Mouse (Mus musculus): ENCODE results near the gene Fth1. TPM values are rescaled to one million over a fixed set of nuclear protein-coding genes. Genes with fewer than 3 reads are reported as not detected.
A peak's percentile ranks its signal among the peaks of the same experiment; 100 is the strongest.

Fth1 gene
- polyA plus RNA-seq, 1 experiment from 2014 or later = 1,798 TPM

- no peak overlapping the region for H3K4me2 ChIP-seq
- ATAC-seq (ENCODE audit: low FRiP score) = no peak
- H3K9me3 ChIP-seq (replicated peaks) = no peaks in the 10 kb centered on the region
- H3K4me3 ChIP-seq (replicated peaks) = no peak overlapping the region
- no peak overlapping the region for H3K27ac ChIP-seq (replicated peaks)
- H3K9ac ChIP-seq (replicated peaks) = no peak overlapping the region
- no peaks in the 10 kb centered on the region for H3K27me3 ChIP-seq (replicated peaks)
- 95% methylated on average over 6 of the region's 6 CpGs for WGBS
- H3K4me1 ChIP-seq = peaks cover 29% of the 10 kb centered on the region
- H3K36me3 ChIP-seq = peaks cover 21% of the 10 kb centered on the region
Observed at GRCm38 (mm10) chr19:9985190-9985899, 4.9 kb downstream of the Fth1 start.

- H3K27me3 ChIP-seq (replicated peaks) = no peaks in the 10 kb centered on the region
Observed at GRCm38 (mm10) chr19:9985900-9986421, 5.6 kb downstream of the Fth1 start.

GRCm38 (mm10) chr19:9987192-9987591, 6.8 kb downstream of the Fth1 start:
- H3K36me3 ChIP-seq = peaks cover 21% of the 10 kb centered on the region
- peaks cover 17% of the 10 kb centered on the region for H3K4me1 ChIP-seq
- no peaks in the 10 kb centered on the region for H3K9me3 ChIP-seq (replicated peaks)
- WGBS = 57% methylated on average over 6 of the region's 6 CpGs
- H3K27me3 ChIP-seq (replicated peaks) = no peaks in the 10 kb centered on the region
- ATAC-seq (ENCODE audit: low FRiP score) = no peak
- no peak overlapping the region for H3K4me3 ChIP-seq (replicated peaks)
- no peak overlapping the region for H3K9ac ChIP-seq (replicated peaks)
- H3K4me2 ChIP-seq = no peak overlapping the region
- no peak overlapping the region for H3K27ac ChIP-seq (replicated peaks)

More at GRCm38 (mm10) chr19:9985900-9986421, 5.6 kb downstream of the Fth1 start:
- Histone ChIP-seq H3K4me1 (peaks cover 29% of the 10 kb centered on the region), H3K4me2 (no peak overlapping the region), H3K9me3 (replicated peaks) (no peaks in the 10 kb centered on the region), H3K27ac (replicated peaks) (no peak overlapping the region), H3K36me3 (peaks cover 21% of the 10 kb centered on the region), H3K9ac (replicated peaks) (no peak overlapping the region), H3K4me3 (replicated peaks) (no peak overlapping the region)
- no peak for ATAC-seq (ENCODE audit: low FRiP score)
- 91% methylated on average over 2 of the region's 2 CpGs for WGBS

GRCm38 (mm10) chr19:9987593-9987992, 7.2 kb downstream of the Fth1 start:
- peaks cover 21% of the 10 kb centered on the region for H3K36me3 ChIP-seq
- peaks cover 17% of the 10 kb centered on the region for H3K4me1 ChIP-seq
- no peaks in the 10 kb centered on the region for H3K9me3 ChIP-seq (replicated peaks)
- no peak overlapping the region for H3K4me2 ChIP-seq
- H3K9ac ChIP-seq (replicated peaks) = no peak overlapping the region
- H3K4me3 ChIP-seq (replicated peaks) = no peak overlapping the region
- no peaks in the 10 kb centered on the region for H3K27me3 ChIP-seq (replicated peaks)
- H3K27ac ChIP-seq (replicated peaks) = no peak overlapping the region
- no peak for ATAC-seq (ENCODE audit: low FRiP score)

- WGBS = 71% methylated on average over 17 of the region's 17 CpGs
- no peak overlapping the region for H3K4me3 ChIP-seq (replicated peaks)
- H3K27me3 ChIP-seq (replicated peaks) = no peaks in the 10 kb centered on the region
- no peak overlapping the region for H3K27ac ChIP-seq (replicated peaks)
- no peak overlapping the region for H3K9ac ChIP-seq (replicated peaks)
- peaks cover 14% of the 10 kb centered on the region for H3K4me1 ChIP-seq
- ATAC-seq (ENCODE audit: low FRiP score) = no peak
- no peak overlapping the region for H3K4me2 ChIP-seq
- no peaks in the 10 kb centered on the region for H3K9me3 ChIP-seq (replicated peaks)
- H3K36me3 ChIP-seq = peaks cover 19% of the 10 kb centered on the region
Observed at GRCm38 (mm10) chr19:9989171-9989883, 8.9 kb downstream of the Fth1 start.

GRCm38 (mm10) chr19:9989884-9990256, 9.5 kb downstream of the Fth1 start:
- H3K27me3 ChIP-seq (replicated peaks) = no peaks in the 10 kb centered on the region
- H3K36me3 ChIP-seq = peaks cover 13% of the 10 kb centered on the region
- H3K27ac ChIP-seq (replicated peaks) = no peak overlapping the region
- ATAC-seq (ENCODE audit: low FRiP score) = no peak
- no peak overlapping the region for H3K4me3 ChIP-seq (replicated peaks)
- no peak overlapping the region for H3K4me2 ChIP-seq
- no peak overlapping the region for H3K9ac ChIP-seq (replicated peaks)
- peaks cover 10% of the 10 kb centered on the region for H3K4me1 ChIP-seq
- H3K9me3 ChIP-seq (replicated peaks) = no peaks in the 10 kb centered on the region

- H3K4me1 ChIP-seq = peaks cover 10% of the 10 kb centered on the region
Observed at GRCm38 (mm10) chr19:9991304-9991703, 10.9 kb downstream of the Fth1 start.

GRCm38 (mm10) chr19:9992011-9992958, 11.9 kb downstream of the Fth1 start:
- 50% methylated on average over 26 of the region's 26 CpGs for WGBS
- Histone ChIP-seq H3K4me3 (replicated peaks) (peak overlapping the region; percentile 31), H3K9ac (replicated peaks) (peak overlapping the region; percentile 23; the same call in 1 of the 2 replicates), H3K9me3 (replicated peaks) (no peaks in the 10 kb centered on the region), H3K4me2 (peak overlapping the region; percentile 54), H3K36me3 (no peaks in the 10 kb centered on the region), H3K27me3 (replicated peaks) (no peaks in the 10 kb centered on the region), H3K4me1 (peaks cover 10% of the 10 kb centered on the region), H3K27ac (replicated peaks) (0 out of 2 replicates have a peak overlapping the region, but pooled peaks have one; percentile 33)
- peak; percentile 72 for ATAC-seq (ENCODE audit: low FRiP score)

More at GRCm38 (mm10) chr19:9991304-9991703, 10.9 kb downstream of the Fth1 start:
- H3K4me3 ChIP-seq (replicated peaks) = no peak overlapping the region
- no peaks in the 10 kb centered on the region; the same call in 1 of the 2 replicates for H3K36me3 ChIP-seq
- H3K4me2 ChIP-seq = no peak overlapping the region
- no peaks in the 10 kb centered on the region for H3K9me3 ChIP-seq (replicated peaks)
- no peak for ATAC-seq (ENCODE audit: low FRiP score)
- 31% methylated on average over 5 of the region's 5 CpGs for WGBS
- no peak overlapping the region for H3K9ac ChIP-seq (replicated peaks)
- no peaks in the 10 kb centered on the region for H3K27me3 ChIP-seq (replicated peaks)
- H3K27ac ChIP-seq (replicated peaks) = no peak overlapping the region

GRCm38 (mm10) chr19:9993036-9993656, 12.7 kb downstream of the Fth1 start:
- 0 out of 2 replicates have a peak overlapping the region, but pooled peaks have one; percentile 33 for H3K27ac ChIP-seq (replicated peaks)
- H3K9me3 ChIP-seq (replicated peaks) = no peaks in the 10 kb centered on the region
- no peaks in the 10 kb centered on the region for H3K36me3 ChIP-seq
- ATAC-seq (ENCODE audit: low FRiP score) = peak; percentile 91
- H3K27me3 ChIP-seq (replicated peaks) = no peaks in the 10 kb centered on the region
- H3K4me3 ChIP-seq (replicated peaks) = peak overlapping the region; percentile 31
- peaks cover 10% of the 10 kb centered on the region for H3K4me1 ChIP-seq
- peak overlapping the region; percentile 54 for H3K4me2 ChIP-seq
- 9% methylated on average over 17 of the region's 17 CpGs for WGBS
- peak overlapping the region; percentile 23; the same call in 1 of the 2 replicates for H3K9ac ChIP-seq (replicated peaks)

- Histone ChIP-seq H3K4me1 (peaks cover 10% of the 10 kb centered on the region), H3K4me3 (replicated peaks) (no peak overlapping the region), H3K27me3 (replicated peaks) (no peaks in the 10 kb centered on the region), H3K27ac (replicated peaks) (no peak overlapping the region), H3K9me3 (replicated peaks) (no peaks in the 10 kb centered on the region), H3K36me3 (no peaks in the 10 kb centered on the region), H3K9ac (replicated peaks) (no peak overlapping the region), H3K4me2 (no peak overlapping the region)
- no peak for ATAC-seq (ENCODE audit: low FRiP score)
- WGBS = 86% methylated on average over 12 of the region's 12 CpGs
Observed at GRCm38 (mm10) chr19:9997204-9998062, 17.0 kb downstream of the Fth1 start.

All from neural tube, embryonic 15.5 days (tissue).